7 mouse cellular contexts compared by ENCODE assay signal in the genomic region with DNA sequence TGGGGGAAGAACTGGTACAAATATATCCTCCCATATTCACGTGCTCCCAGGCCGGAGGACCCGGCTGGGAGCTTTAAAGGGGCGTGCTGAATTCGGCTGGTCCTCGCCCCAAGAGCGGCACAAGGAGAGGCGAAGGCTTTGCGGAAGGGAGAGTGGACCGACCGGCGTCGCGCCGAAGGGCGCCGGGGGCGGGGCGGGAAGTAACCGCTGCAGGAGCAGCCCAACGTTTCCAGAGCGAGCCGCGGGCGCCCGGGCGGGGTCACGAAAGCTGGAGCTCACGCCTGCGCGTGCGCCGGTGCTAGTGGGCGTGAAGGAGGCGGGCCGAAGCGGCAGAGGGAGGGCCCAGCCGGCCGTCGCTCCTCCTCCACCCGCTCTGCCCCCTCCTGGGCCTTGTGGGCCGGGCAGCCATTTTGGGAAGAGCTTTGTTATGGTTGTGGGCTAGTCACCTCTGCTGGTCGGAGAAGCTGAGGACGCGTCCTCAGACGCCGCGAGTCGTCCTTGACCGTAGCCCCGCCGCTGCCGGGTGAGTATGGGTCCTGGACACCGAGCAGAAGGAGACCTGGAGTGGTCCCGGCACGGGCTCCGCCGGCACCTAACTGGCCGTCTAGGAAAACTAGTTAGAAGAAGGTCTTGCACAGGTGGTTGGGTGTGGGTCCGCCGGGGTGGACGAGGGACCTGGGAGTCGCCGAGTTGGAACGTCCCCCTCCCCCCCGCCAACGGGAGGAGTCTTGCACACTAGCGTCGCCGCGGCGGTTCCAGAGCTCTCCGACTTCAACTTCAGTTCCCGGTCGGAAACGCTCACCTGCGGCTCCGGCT. TPM values are rescaled to one million over a fixed set of nuclear protein-coding genes. Genes with fewer than 3 reads are reported as not detected.
DNase-seq lines count a peak whose midpoint lies in the region; ATAC-seq and TF ChIP-seq lines count a peak whose summit lies in the region.

A gene (plus strand): TSS at position 353 of the 816 bp plus-strand sequence.

- H3K9me3 ChIP-seq in embryonic facial prominence, embryonic 12.5 days: no peaks in the 10 kb centered on the region
- H3K9me3 ChIP-seq in limb, embryonic 12.5 days: no peaks in the 10 kb centered on the region
- H3K9me3 ChIP-seq in midbrain, embryonic 15.5 days: no peaks in the 10 kb centered on the region

- peak; percentile 95 for ATAC-seq in embryonic facial prominence, embryonic 12.5 days (ENCODE audit: insufficient number of reproducible peaks, insufficient read depth, low FRiP score, low TSS enrichment)
- ATAC-seq in limb, embryonic 12.5 days (ENCODE audit: insufficient number of reproducible peaks, insufficient read depth, low FRiP score, low TSS enrichment, low read depth): peak; percentile 94
- ATAC-seq in midbrain, embryonic 15.5 days (replicated peaks): peak; percentile 97

- WGBS in embryonic facial prominence, embryonic 12.5 days: under 1% methylated on average over 76 of the region's 78 CpGs
- WGBS in kidney, adult 2 months: under 1% methylated on average over 78 of the region's 78 CpGs
- WGBS in limb, embryonic 12.5 days: under 1% methylated on average over 78 of the region's 78 CpGs
- WGBS in midbrain, embryonic 15.5 days: under 1% methylated on average over 78 of the region's 78 CpGs
- under 1% methylated on average over 78 of the region's 78 CpGs for WGBS in spleen, adult 2 months

- peak within 1 kb of the TSS; percentile 75 for H3K9ac ChIP-seq in embryonic facial prominence, embryonic 12.5 days
- peak within 1 kb of the TSS; percentile 75 for H3K9ac ChIP-seq in limb, embryonic 12.5 days (replicated peaks)
- H3K9ac ChIP-seq in midbrain, embryonic 15.5 days: peak within 1 kb of the TSS; percentile 68

- H3K27ac ChIP-seq in embryonic facial prominence, embryonic 12.5 days: peak within 1 kb of the TSS; percentile 87
- H3K27ac ChIP-seq in kidney, adult 2 months (ENCODE audit: insufficient read depth, low read depth, low read length): peak within 1 kb of the TSS; percentile 98
- peak within 1 kb of the TSS; percentile 88 for H3K27ac ChIP-seq in limb, embryonic 12.5 days
- H3K27ac ChIP-seq in midbrain, embryonic 15.5 days: peak within 1 kb of the TSS; percentile 95
- peak within 1 kb of the TSS; percentile 99 for H3K27ac ChIP-seq in spleen, adult 2 months (ENCODE audit: insufficient read depth, low read length)

- no peaks in the 10 kb centered on the region for H3K27me3 ChIP-seq in embryonic facial prominence, embryonic 12.5 days
- no peaks in the 10 kb centered on the region for H3K27me3 ChIP-seq in kidney, adult 2 months (replicated peaks; ENCODE audit: control insufficient read depth, insufficient read depth, low read length)
- H3K27me3 ChIP-seq in limb, embryonic 12.5 days: no peaks in the 10 kb centered on the region
- H3K27me3 ChIP-seq in midbrain, embryonic 15.5 days (replicated peaks): no peaks in the 10 kb centered on the region
- no peaks in the 10 kb centered on the region for H3K27me3 ChIP-seq in spleen, adult 2 months (ENCODE audit: control insufficient read depth, insufficient read depth, low read length)

- peak; percentile 99 for DNase-seq in adrenal gland, postnatal 25 days
- DNase-seq in heart, adult 18-20 months: peak; percentile 97 to 98
- DNase-seq in kidney, adult 2 months: peak; percentile 99
- DNase-seq in spleen, adult 2 months (ENCODE audit: low read depth in 1 of 2, low spot score in 2 of 2): peak; percentile 89 to 98

- peak within 1 kb of the TSS; percentile 76 for H3K4me2 ChIP-seq in embryonic facial prominence, embryonic 12.5 days (replicated peaks)
- H3K4me2 ChIP-seq in limb, embryonic 12.5 days: peak within 1 kb of the TSS; percentile 82
- H3K4me2 ChIP-seq in midbrain, embryonic 15.5 days: peak within 1 kb of the TSS; percentile 88

- peak; percentile 58 for TF ChIP-seq POLR2A in kidney, adult 2 months (IDR thresholded peaks at IDR 0.05; ENCODE audit: low read depth, low read length)
- peak; percentile 40 for TF ChIP-seq POLR2A in spleen, adult 2 months (IDR thresholded peaks at IDR 0.05; ENCODE audit: low read depth, low read length)

- 0 out of 2 replicates have a peak, but pooled peaks have one; percentile 20 for TF ChIP-seq CTCF in kidney, adult 2 months (conservative IDR thresholded peaks at IDR 0.05; ENCODE audit: insufficient read depth, insufficient read length, low read depth, low read length)
- no peak for TF ChIP-seq CTCF in spleen, adult 2 months (IDR thresholded peaks at IDR 0.05; ENCODE audit: extremely low read depth, insufficient read depth, insufficient read length, insufficient replicate concordance)

- H3K4me3 ChIP-seq in embryonic facial prominence, embryonic 12.5 days: peak within 1 kb of the TSS; percentile 62
- H3K4me3 ChIP-seq in kidney, adult 2 months (ENCODE audit: insufficient read depth, low read depth, low read length): peak within 1 kb of the TSS; percentile 84
- peak within 1 kb of the TSS; percentile 77 for H3K4me3 ChIP-seq in limb, embryonic 12.5 days (replicated peaks)
- peak within 1 kb of the TSS; percentile 87 for H3K4me3 ChIP-seq in midbrain, embryonic 15.5 days
- peak within 1 kb of the TSS; percentile 97 for H3K4me3 ChIP-seq in spleen, adult 2 months (ENCODE audit: extremely low read depth, insufficient read depth, insufficient read length)

- H3K4me1 ChIP-seq in embryonic facial prominence, embryonic 12.5 days: peaks cover 2% of the 10 kb centered on the region
- peaks cover 4% of the 10 kb centered on the region; the same call in 1 of the 2 replicates for H3K4me1 ChIP-seq in kidney, adult 2 months (ENCODE audit: control insufficient read depth, insufficient read depth, low read length)
- H3K4me1 ChIP-seq in limb, embryonic 12.5 days (replicated peaks): peaks cover 11% of the 10 kb centered on the region
- H3K4me1 ChIP-seq in midbrain, embryonic 15.5 days: peaks cover 32% of the 10 kb centered on the region
- peaks cover 2% of the 10 kb centered on the region; the same call in 1 of the 2 replicates for H3K4me1 ChIP-seq in spleen, adult 2 months (ENCODE audit: control insufficient read depth, insufficient read depth, insufficient read length)

- peaks cover 5% of the 10 kb centered on the region; the same call in 1 of the 2 replicates for H3K36me3 ChIP-seq in embryonic facial prominence, embryonic 12.5 days
- H3K36me3 ChIP-seq in kidney, adult 2 months (ENCODE audit: control insufficient read depth, insufficient read depth, low read length): no peaks in the 10 kb centered on the region; the same call in none of the 2 replicates
- peaks cover 32% of the 10 kb centered on the region for H3K36me3 ChIP-seq in limb, embryonic 12.5 days
- H3K36me3 ChIP-seq in midbrain, embryonic 15.5 days (replicated peaks): no peaks in the 10 kb centered on the region
- peaks cover 2% of the 10 kb centered on the region; the same call in 1 of the 2 replicates for H3K36me3 ChIP-seq in spleen, adult 2 months (ENCODE audit: control insufficient read depth, insufficient read depth, low read length)

RNA-seq across cellular contexts. Expression of the gene that starts here (rescaled TPM):
- 96.5 and 97.4 TPM in 2 replicates for total RNA-seq in adrenal gland, postnatal 25 days (2021)
- polyA plus RNA-seq in embryonic facial prominence, embryonic 12.5 days (2016; fragmentation: Nextera tagmentation; extraction: Ambion mirVana): 34.4 and 35.1 TPM in 2 replicates
- 10 to 100 TPM; 64.1 to 70.0 TPM for total RNA-seq in heart, adult 18-20 months (2021)
- polyA plus RNA-seq in kidney, adult 2 months (2012; rRNA removed): 46.7 and 57.9 TPM in 2 replicates
- 33.3 and 35.7 TPM in 2 replicates for polyA plus RNA-seq in limb, embryonic 12.5 days (2016; fragmentation: Nextera tagmentation; extraction: Ambion mirVana)
- 16.4 and 16.5 TPM in 2 replicates for polyA plus RNA-seq in midbrain, embryonic 15.5 days (2015; fragmentation: Nextera tagmentation; extraction: Ambion mirVana)
- 23.2 and 26.1 TPM in 2 replicates for polyA plus RNA-seq in spleen, adult 2 months (2012; rRNA removed)

Comparison
In these comparisons a context has a peak if more than half of its experiments do, and no peak if none do; other contexts are left out.
1. Peak in every context shown above with its lines: DNase-seq, ATAC-seq, H3K4me3 ChIP-seq and H3K27ac ChIP-seq.